Mouse (Mus musculus) midbrain, embryonic 16.5 days (tissue): ENCODE data around the gene Gstm1. TPM values are rescaled to one million over a fixed set of nuclear protein-coding genes. Genes with fewer than 3 reads are reported as not detected.
"Not testable (repeated sequence)": the region's sequence is repeated elsewhere in the genome, so short reads cannot be mapped to it uniquely, and the experiment has no call there.

Experiments used
- ATAC-seq: fragments of 200-750 bp; cut with Nextera tagmentation; 2 replicates; pipeline ENCODE4 v1.8.0; 2017; ENCODE audit warnings: moderate TSS enrichment
- H3K27ac ChIP-seq: fragments of 300-500 bp; sonication (generic); 2 replicates; pipeline ENCODE4 v1.5.1; 2014; ENCODE audit warnings: mild to moderate bottlenecking, low read length, mixed read lengths
- H3K27me3 ChIP-seq: fragments of 300-500 bp; sonication (generic); 2 replicates; pipeline ENCODE4 v1.6.1; 2014; ENCODE audit warnings: low read depth, low read length, mixed read lengths; ENCODE audit not compliant: control insufficient read depth, insufficient read depth
- H3K36me3 ChIP-seq: fragments of 300-500 bp; sonication (generic); 2 replicates; pipeline ENCODE4 v1.6.1; 2014; ENCODE audit warnings: mild to moderate bottlenecking, low read length, moderate library complexity, mixed read lengths; ENCODE audit not compliant: control insufficient read depth, insufficient read depth
- H3K4me1 ChIP-seq: fragments of 300-500 bp; sonication (generic); 2 replicates; pipeline ENCODE4 v1.6.1; 2014; ENCODE audit warnings: mild to moderate bottlenecking, low read length, mixed read lengths; ENCODE audit not compliant: control insufficient read depth, insufficient read depth
- H3K4me2 ChIP-seq: fragments of 300-500 bp; sonication (generic); 2 replicates; pipeline ENCODE4 v1.6.1; 2014; ENCODE audit warnings: mild to moderate bottlenecking, low read length, mixed read lengths
- H3K4me3 ChIP-seq: fragments of 300-500 bp; sonication (generic); 2 replicates; pipeline ENCODE4 v1.5.1; 2014; ENCODE audit warnings: low read depth, mild to moderate bottlenecking, low read length, moderate library complexity, mixed read lengths
- H3K9ac ChIP-seq: fragments of 300-500 bp; sonication (generic); 2 replicates; pipeline ENCODE4 v1.6.1; 2014; ENCODE audit warnings: low read depth, low read length, mixed read lengths
- H3K9me3 ChIP-seq: fragments of 300-500 bp; sonication (generic); replicated peaks from 2 replicates; pipeline ENCODE4 v1.6.1; 2014; ENCODE audit warnings: mild to moderate bottlenecking, low read length, mixed read lengths; ENCODE audit not compliant: control insufficient read depth, poor library complexity, severe bottlenecking
- WGBS: fragments of 180-500 bp; shearing (Covaris S2); extraction: QIAGEN DNeasy Blood & Tissue Kit; methylation state at CpG from one replicate; pipeline ENCODE4 v1.1.7; 2014; 5-methylcytosine and 5-hydroxymethylcytosine counted together
- polyA plus RNA-seq: library from polyadenylated mRNA; unstranded; fragments of >200 nt; fragmentation: Nextera tagmentation; extraction: Ambion mirVana; gene quantifications from 2 replicates; pipeline ENCODE4 v1.2.1, GENCODE M21; 2015

Gstm1 gene
- polyA plus RNA-seq, 1 experiment from 2014 or later: 139 TPM

GRCm38 (mm10) chr3:107981261-107981660 is 36.5 kb downstream of the Gstm1 start:
- Histone ChIP-seq H3K27me3 (no peaks in the 10 kb centered on the region), H3K4me1 (no peaks in the 10 kb centered on the region), H3K27ac (no peak overlapping the region), H3K4me2 (no peak overlapping the region), H3K4me3 (no peak overlapping the region), H3K36me3 (no peaks in the 10 kb centered on the region), H3K9me3 (no peaks in the 10 kb centered on the region), H3K9ac (no peak overlapping the region)
- WGBS: 64% methylated on average over 3 of the region's 3 CpGs
- ATAC-seq: no peak

- no peaks in the 10 kb centered on the region for H3K36me3 ChIP-seq
- ATAC-seq: no peak
- WGBS: 82% methylated on average over 3 of the region's 3 CpGs
- no peaks in the 10 kb centered on the region for H3K27me3 ChIP-seq
- no peaks in the 10 kb centered on the region for H3K9me3 ChIP-seq
- H3K9ac ChIP-seq: no peak overlapping the region
- H3K4me1 ChIP-seq: no peaks in the 10 kb centered on the region
- no peak overlapping the region for H3K4me3 ChIP-seq
- no peak overlapping the region for H3K27ac ChIP-seq
- no peak overlapping the region for H3K4me2 ChIP-seq
Measured at GRCm38 (mm10) chr3:107977691-107978090, 40.1 kb downstream of the Gstm1 start.

GRCm38 (mm10) chr3:107974237-107974636 is 43.5 kb downstream of the Gstm1 start:
- Histone ChIP-seq H3K27me3 (no peaks in the 10 kb centered on the region), H3K27ac (no peak overlapping the region), H3K9ac (no peak overlapping the region), H3K36me3 (no peaks in the 10 kb centered on the region), H3K9me3 (no peaks in the 10 kb centered on the region), H3K4me2 (no peak overlapping the region), H3K4me1 (no peaks in the 10 kb centered on the region), H3K4me3 (no peak overlapping the region)
- ATAC-seq: no peak
- 95% methylated on average over 1 of the region's 1 CpGs for WGBS

GRCm38 (mm10) chr3:107972070-107972469 is 45.7 kb downstream of the Gstm1 start:
- H3K4me2 ChIP-seq: no peak overlapping the region
- H3K27me3 ChIP-seq: no peaks in the 10 kb centered on the region
- H3K27ac ChIP-seq: no peak overlapping the region
- no peaks in the 10 kb centered on the region for H3K36me3 ChIP-seq
- no peak overlapping the region for H3K9ac ChIP-seq
- 86% methylated on average over 3 of the region's 3 CpGs for WGBS
- no peaks in the 10 kb centered on the region for H3K4me1 ChIP-seq
- no peak for ATAC-seq
- H3K4me3 ChIP-seq: no peak overlapping the region
- no peaks in the 10 kb centered on the region for H3K9me3 ChIP-seq

GRCm38 (mm10) chr3:107971101-107971500 is 46.7 kb downstream of the Gstm1 start:
- H3K27ac ChIP-seq, H3K4me3 ChIP-seq, H3K27me3 ChIP-seq, H3K4me1 ChIP-seq, H3K36me3 ChIP-seq, H3K4me2 ChIP-seq, ATAC-seq, H3K9me3 ChIP-seq, H3K9ac ChIP-seq: not testable (repeated sequence)
- 49% methylated on average over 3 of the region's 3 CpGs for WGBS

- Histone ChIP-seq H3K4me2 (no peak within 1 kb of the TSS), H3K36me3 (no peaks in the 10 kb centered on the region), H3K27me3 (no peaks in the 10 kb centered on the region), H3K4me3 (no peak within 1 kb of the TSS), H3K27ac (no peak within 1 kb of the TSS), H3K4me1 (no peaks in the 10 kb centered on the region), H3K9me3 (no peaks in the 10 kb centered on the region), H3K9ac (no peak within 1 kb of the TSS)
- WGBS: 72% methylated on average over 13 of the region's 13 CpGs
- ATAC-seq: no peak
Measured at GRCm38 (mm10) chr3:107968724-107969395, 48.9 kb downstream of the Gstm1 start, which contains the start of gene Gstm3. Gene Gstm3, minus strand, starts transcription at chr3:107969283.

GRCm38 (mm10) chr3:107966631-107967030 is 51.1 kb downstream of the Gstm1 start:
- no peaks in the 10 kb centered on the region for H3K4me1 ChIP-seq
- no peaks in the 10 kb centered on the region for H3K9me3 ChIP-seq
- no peak overlapping the region for H3K4me2 ChIP-seq
- H3K4me3 ChIP-seq: no peak overlapping the region
- H3K27me3 ChIP-seq: no peaks in the 10 kb centered on the region
- no peak overlapping the region for H3K27ac ChIP-seq
- no peak overlapping the region for H3K9ac ChIP-seq
- ATAC-seq: no peak
- H3K36me3 ChIP-seq: no peaks in the 10 kb centered on the region
- WGBS: 98% methylated on average over 5 of the region's 5 CpGs

GRCm38 (mm10) chr3:107965592-107965991 is 52.2 kb downstream of the Gstm1 start:
- no peak overlapping the region for H3K4me3 ChIP-seq
- ATAC-seq: no peak
- H3K4me1 ChIP-seq: no peaks in the 10 kb centered on the region
- H3K27me3 ChIP-seq: no peaks in the 10 kb centered on the region
- no peak overlapping the region for H3K27ac ChIP-seq
- no peak overlapping the region for H3K9ac ChIP-seq
- WGBS: 54% methylated on average over 1 of the region's 1 CpGs
- H3K9me3 ChIP-seq: no peaks in the 10 kb centered on the region
- no peaks in the 10 kb centered on the region for H3K36me3 ChIP-seq
- no peak overlapping the region for H3K4me2 ChIP-seq

- 64% methylated on average over 5 of the region's 5 CpGs for WGBS
- no peak overlapping the region for H3K4me2 ChIP-seq
- no peaks in the 10 kb centered on the region for H3K36me3 ChIP-seq
- no peaks in the 10 kb centered on the region for H3K9me3 ChIP-seq
- no peak overlapping the region for H3K4me3 ChIP-seq
- no peaks in the 10 kb centered on the region for H3K27me3 ChIP-seq
- no peak for ATAC-seq
- H3K27ac ChIP-seq: no peak overlapping the region
- H3K4me1 ChIP-seq: no peaks in the 10 kb centered on the region
- no peak overlapping the region for H3K9ac ChIP-seq
Measured at GRCm38 (mm10) chr3:107964656-107965308, 53.0 kb downstream of the Gstm1 start.
